ENCODE assay signal across 13 mouse cellular contexts in genomic region chr9:34463666-34464065, GRCm38 (mm10). TPM values are rescaled to one million over a fixed set of nuclear protein-coding genes. Genes with fewer than 3 reads are reported as not detected.
"Had no signal": no experiment of that assay in that cellular context is flagged by ENCODE, and none has a peak within 500 bp of the region (broad histone marks: within the 10 kb centered on the region; RNA-seq: fewer than 3 reads in every experiment).

No protein-coding gene starts in this region.

- H3K4me3 ChIP-seq: kidney, embryonic 15.5 days; left cerebral cortex, adult 2 months; limb, embryonic 15.5 days; liver, embryonic 12.5 days; midbrain, embryonic 10.5 days; neural tube, embryonic 12.5 days had no signal

- H3K27me3 ChIP-seq: kidney, embryonic 15.5 days; limb, embryonic 15.5 days; liver, embryonic 12.5 days; neural tube, embryonic 12.5 days had no signal

- ATAC-seq: liver, embryonic 12.5 days had no signal

- H3K4me1 ChIP-seq: limb, embryonic 15.5 days; liver, embryonic 12.5 days; midbrain, embryonic 10.5 days; neural tube, embryonic 12.5 days had no signal

- H3K4me2 ChIP-seq: kidney, embryonic 15.5 days; limb, embryonic 15.5 days; liver, embryonic 12.5 days; neural tube, embryonic 12.5 days had no signal

- DNase-seq: kidney, adult 11 months; lung, postnatal 4 days; midbrain, embryonic 14.5 days; thymus, postnatal 4 days had no signal

- H3K9ac ChIP-seq: kidney, embryonic 15.5 days; limb, embryonic 15.5 days; liver, embryonic 12.5 days; neural tube, embryonic 12.5 days had no signal

- H3K36me3 ChIP-seq: kidney, embryonic 15.5 days; limb, embryonic 15.5 days; liver, embryonic 12.5 days; midbrain, embryonic 10.5 days; neural tube, embryonic 12.5 days had no signal

- H3K9me3 ChIP-seq: kidney, embryonic 15.5 days; limb, embryonic 15.5 days; liver, embryonic 12.5 days; midbrain, embryonic 10.5 days; neural tube, embryonic 12.5 days had no signal

- H3K27ac ChIP-seq: kidney, embryonic 15.5 days; left cerebral cortex, adult 2 months; limb, embryonic 15.5 days; liver, embryonic 12.5 days; midbrain, embryonic 10.5 days; neural tube, embryonic 12.5 days; stomach, postnatal 0 days had no signal

RNA-seq across cellular contexts. Expression of gene Kirrel3, which starts 22.0 kb away (rescaled TPM):
- total RNA-seq: megakaryocyte, adult 5-6 weeks; neutrophil, adult 5-6 weeks had no signal
